Mouse (Mus musculus) left cerebral cortex, adult 9 months (tissue): ENCODE results near the gene St7.
A peak's percentile ranks its signal among the peaks of the same experiment; 100 is the strongest.

Experiments used
- DNase-seq, 2 experiments: peaks; one replicate each; pipeline ENCODE4 v3.0.0; 2022; ENCODE audit warnings: low spot score in 2 of 2

Gene St7

GRCm38 (mm10) chr6:17719423-17719822 lies 26.7 kb downstream of the St7 start:
- no peak for DNase-seq

- DNase-seq: no peak
Measured at GRCm38 (mm10) chr6:17720022-17720421, 27.3 kb downstream of the St7 start.

- no peak for DNase-seq
Measured at GRCm38 (mm10) chr6:17721706-17722105, 29.0 kb downstream of the St7 start.

GRCm38 (mm10) chr6:17725841-17726460 lies 33.2 kb downstream of the St7 start:
- peak in 1 of 2 experiments; percentile 71 for DNase-seq

DNA sequence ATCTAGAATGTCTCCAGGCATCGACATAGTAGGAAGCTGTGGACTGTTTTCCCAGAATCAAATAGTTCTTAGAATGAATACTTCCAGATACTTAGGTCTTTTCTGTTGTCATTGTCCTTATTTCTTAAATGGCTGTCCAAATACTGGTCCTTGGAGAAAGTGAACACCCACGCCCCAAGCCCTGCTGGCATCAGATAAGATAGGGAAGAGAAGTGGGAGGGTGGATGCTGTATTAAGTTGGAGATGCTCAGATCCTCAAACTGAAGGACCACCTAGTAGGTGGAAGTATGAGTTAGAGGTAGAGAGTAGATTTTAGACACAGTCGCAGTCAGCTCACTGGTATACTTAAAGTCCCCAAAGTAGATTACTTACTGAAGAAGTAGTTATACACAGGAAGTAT lies 34.5 kb downstream of the St7 start:
- DNase-seq: no peak

DNA sequence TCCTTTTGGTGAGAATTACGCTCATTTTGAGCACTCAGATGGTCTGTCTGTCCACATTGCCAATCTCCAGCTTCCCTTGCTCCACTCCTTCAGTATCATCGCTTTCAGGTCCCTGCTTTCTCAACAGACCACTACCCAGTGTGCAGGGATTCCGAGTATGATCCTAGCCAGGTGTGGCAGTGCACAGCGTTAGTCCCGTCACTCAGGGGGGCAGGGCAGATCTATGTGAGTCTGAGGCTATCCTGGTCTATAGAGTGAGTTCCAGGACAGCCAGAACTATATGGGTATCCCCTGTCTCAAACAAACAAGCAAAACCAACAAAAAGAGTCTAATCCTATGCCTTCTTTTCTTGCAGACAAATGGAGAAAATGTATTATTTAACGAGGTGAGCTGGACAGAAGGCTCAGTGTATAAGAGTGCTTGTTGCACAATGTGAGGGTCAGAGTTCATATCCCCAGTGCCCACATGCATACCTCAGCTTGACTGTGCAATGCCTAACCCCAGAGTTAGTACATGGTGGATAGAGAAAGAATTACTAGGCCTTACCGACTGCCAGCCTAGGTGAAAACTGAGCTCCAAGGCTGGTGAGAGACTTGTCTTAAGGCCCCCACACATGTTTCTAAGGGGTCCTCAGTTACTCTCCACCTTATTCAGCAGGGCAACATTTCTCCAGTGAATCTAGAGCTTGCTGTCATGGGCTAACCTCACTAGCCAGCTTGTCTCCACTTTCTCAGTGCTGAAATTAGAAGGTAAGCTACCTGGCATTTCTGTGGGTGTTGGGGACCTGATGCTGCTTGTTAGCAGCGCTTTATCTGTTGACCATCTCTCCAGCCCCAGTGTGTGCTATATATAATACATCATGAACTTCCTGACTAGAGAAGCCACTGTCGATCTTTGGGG lies 35.4 kb downstream of the St7 start:
- DNase-seq: no peak

GRCm38 (mm10) chr6:17730122-17730521 lies 37.4 kb downstream of the St7 start:
- DNase-seq: peak in 1 of 2 experiments; percentile 78

GRCm38 (mm10) chr6:17731694-17732093 lies 39.0 kb downstream of the St7 start:
- no peak for DNase-seq

- DNase-seq: no peak
Measured at GRCm38 (mm10) chr6:17733951-17734411, 41.2 kb downstream of the St7 start.

GRCm38 (mm10) chr6:17737262-17737948 lies 44.7 kb downstream of the St7 start:
- DNase-seq: no peak

DNA sequence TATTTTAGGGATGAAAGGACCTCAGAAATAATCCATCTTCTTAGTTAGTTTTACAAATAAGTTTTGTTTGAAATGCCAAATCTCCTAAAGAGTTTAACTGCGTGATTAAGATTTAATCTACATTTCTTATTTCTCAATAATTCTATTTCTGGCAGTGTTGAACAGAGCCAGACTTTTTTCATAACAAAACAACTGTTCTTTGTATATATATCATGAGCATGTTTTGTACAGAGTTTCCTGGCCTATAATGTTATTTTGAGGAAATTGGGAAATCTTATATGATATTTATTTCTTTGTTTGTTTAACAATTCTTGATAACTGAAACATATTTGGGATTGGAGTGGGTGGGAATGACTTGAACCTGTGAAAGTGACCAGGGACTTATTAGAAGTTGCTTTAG lies 47.4 kb downstream of the St7 start:
- no peak for DNase-seq

- no peak for DNase-seq
Measured at GRCm38 (mm10) chr6:17741639-17742038, 48.9 kb downstream of the St7 start.

GRCm38 (mm10) chr6:17742209-17742608 lies 49.5 kb downstream of the St7 start:
- DNase-seq: no peak

DNA sequence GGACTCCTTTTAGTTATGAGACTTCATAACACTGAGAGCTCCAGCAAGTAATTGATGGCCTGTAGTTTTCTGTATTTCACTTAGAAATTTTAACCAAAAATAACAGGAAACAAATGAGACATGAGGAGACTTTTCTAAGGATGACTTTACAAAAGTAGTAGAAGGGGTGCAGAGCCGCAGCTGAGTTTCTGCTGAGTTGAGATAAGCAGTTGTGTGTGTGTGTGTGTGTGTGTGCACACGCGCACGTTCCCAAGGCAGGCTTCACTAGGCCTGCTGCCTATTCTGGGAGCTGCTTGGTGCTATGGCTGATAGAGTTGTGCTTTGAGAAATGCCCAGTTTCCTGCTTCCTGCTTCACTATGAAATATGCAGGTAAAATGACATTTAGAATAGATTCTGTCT lies 50.6 kb downstream of the St7 start:
- no peak for DNase-seq

GRCm38 (mm10) chr6:17747724-17748123 lies 55.0 kb downstream of the St7 start:
- DNase-seq: no peak

- peak; percentile 57 to 84 for DNase-seq
Measured at GRCm38 (mm10) chr6:17748866-17749582, 56.3 kb downstream of the St7 start.

DNA sequence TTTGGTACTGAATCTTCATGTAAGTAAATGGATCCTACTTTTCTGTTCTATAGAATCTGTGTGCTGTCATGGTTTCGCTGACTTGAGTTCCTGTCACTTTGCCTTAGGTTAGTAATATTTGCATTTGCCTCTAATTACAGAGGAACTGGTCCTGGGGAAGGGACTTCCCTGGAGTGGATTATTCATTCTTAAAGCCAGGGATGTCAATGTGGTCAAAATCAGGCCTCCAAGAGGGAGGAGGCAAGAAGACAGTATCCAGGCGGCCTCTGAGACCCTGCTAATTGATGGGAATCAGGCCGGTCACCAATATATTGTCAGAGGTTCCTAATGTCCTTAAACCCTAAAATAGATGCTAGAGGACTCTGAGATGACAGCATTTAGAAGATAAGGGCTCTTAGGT lies 56.9 kb downstream of the St7 start:
- DNase-seq: no peak

DNA sequence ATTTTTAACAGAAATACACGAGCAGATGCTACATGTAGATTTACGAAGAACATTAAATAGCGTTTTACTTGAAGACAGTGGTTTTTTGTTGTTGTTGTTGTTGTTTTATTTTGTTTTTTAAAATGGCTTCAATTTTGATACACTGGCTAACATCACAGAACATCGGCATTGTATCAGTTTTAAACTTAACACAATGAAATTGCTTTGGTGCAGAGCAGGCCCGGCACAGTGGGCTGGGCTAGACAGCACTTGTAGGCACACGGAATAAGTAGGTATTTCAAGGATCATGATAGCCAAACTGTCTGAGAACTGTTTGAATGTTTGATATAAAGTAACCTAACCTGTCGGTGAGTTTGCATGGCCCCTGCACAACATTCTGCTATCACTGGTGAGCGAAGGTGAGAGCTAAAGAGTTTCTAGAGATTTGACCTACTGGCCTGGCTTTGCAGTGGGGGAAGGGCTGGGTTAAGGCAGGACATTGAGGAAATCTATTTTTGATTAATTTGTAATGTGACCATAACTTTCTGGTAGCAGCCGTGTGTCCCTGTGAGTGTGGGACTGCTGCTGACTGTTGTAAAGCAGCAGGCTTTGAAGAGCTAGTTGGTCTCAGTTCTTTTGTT lies 57.4 kb downstream of the St7 start:
- DNase-seq: no peak

DNA sequence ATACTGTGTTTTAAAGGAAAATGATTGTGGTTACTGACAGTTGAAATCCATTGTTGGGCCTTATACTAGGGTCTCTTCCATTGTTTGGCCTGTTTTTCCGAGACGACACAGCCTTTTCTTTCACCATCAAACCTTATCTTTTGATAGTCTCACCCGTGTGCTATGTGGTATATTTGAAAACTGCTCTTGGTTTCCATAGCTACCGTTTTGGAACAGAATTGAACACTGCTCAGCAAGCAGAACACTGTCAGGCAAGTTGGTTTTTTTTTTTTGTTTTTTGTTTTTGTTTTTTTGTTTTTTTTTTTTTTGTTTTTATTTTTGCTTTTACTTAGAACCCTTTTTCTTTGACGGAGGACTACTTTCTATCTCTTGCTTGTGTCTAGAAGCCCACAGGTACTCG lies 58.2 kb downstream of the St7 start:
- no peak for DNase-seq

DNA sequence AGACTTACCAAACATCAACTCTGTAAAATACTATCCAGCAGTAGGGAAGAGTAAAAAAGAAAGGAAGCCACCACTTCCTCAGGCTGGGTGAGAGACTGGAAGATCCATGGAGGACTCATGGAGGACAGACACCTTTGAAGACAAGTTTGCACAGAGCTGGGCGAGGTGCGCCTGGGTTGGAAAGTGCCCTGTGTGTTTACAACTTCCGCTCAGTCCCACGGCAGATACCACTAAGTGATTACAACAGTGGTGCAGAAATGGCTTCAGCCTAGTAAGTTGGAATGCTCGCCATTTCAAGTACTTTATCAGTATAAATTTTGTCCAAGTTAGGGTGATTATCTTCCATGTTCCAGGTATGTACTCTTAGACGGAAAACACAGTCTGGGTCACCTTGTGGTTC lies 63.2 kb downstream of the St7 start:
- DNase-seq: no peak

DNA sequence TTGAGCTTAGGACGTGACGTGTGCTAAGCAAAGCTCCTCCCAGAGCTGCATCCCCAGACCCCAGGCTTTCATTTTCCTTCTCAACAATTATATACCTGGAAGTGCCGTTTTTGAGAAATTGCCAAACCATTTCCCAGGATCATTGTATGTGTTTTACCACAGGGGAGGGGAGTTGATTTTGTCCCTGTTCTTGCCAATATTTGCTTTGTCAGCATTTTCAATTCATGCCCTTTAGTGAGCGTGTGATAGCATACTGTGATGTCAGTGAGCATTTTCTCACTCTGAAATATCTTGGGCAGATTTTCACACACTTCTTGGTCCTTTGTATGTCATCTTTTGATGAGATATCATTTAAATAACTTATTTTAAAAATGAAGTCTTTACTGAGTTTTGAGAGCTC lies 65.8 kb downstream of the St7 start:
- no peak for DNase-seq
